Mouse (Mus musculus) kidney, embryonic 16.5 days (tissue): ENCODE results near the gene Clic3. TPM values are rescaled to one million over a fixed set of nuclear protein-coding genes. Genes with fewer than 3 reads are reported as not detected.

Experiments
- ATAC-seq: fragments of 200-750 bp; cut with Nextera tagmentation; 2 replicates; pipeline ENCODE4 v1.8.0; 2017; ENCODE audit warnings: moderate TSS enrichment; ENCODE audit not compliant: low FRiP score, low TSS enrichment
- H3K27ac ChIP-seq: fragments of 300-500 bp; sonication (generic); 2 replicates; pipeline ENCODE4 v1.5.1; 2014; ENCODE audit warnings: low read length
- H3K27me3 ChIP-seq: fragments of 300-500 bp; sonication (generic); 2 replicates; pipeline ENCODE4 v1.6.1; 2014; ENCODE audit warnings: low read length, control low read depth, mixed read lengths; ENCODE audit not compliant: insufficient read depth
- H3K36me3 ChIP-seq: fragments of 300-500 bp; sonication (generic); 2 replicates; pipeline ENCODE4 v1.6.1; 2014; ENCODE audit warnings: low read length, control low read depth, mixed read lengths; ENCODE audit not compliant: insufficient read depth
- H3K4me1 ChIP-seq: fragments of 300-500 bp; sonication (generic); 2 replicates; pipeline ENCODE4 v1.6.1; 2014; ENCODE audit warnings: low read length, control low read depth, mixed read lengths; ENCODE audit not compliant: insufficient read depth
- H3K4me2 ChIP-seq: fragments of 300-500 bp; sonication (generic); replicated peaks from 2 replicates; pipeline ENCODE4 v1.6.1; 2014; ENCODE audit warnings: low read depth, low read length
- H3K4me3 ChIP-seq: fragments of 300-500 bp; sonication (generic); 2 replicates; pipeline ENCODE4 v1.5.1; 2014; ENCODE audit warnings: mild to moderate bottlenecking, low read length
- H3K9ac ChIP-seq: fragments of 300-500 bp; sonication (generic); replicated peaks from 2 replicates; pipeline ENCODE4 v1.6.1; 2014; ENCODE audit warnings: low read length
- H3K9me3 ChIP-seq: fragments of 300-500 bp; sonication (generic); 2 replicates; pipeline ENCODE4 v1.6.1; 2016; ENCODE audit warnings: low read length, control low read depth
- WGBS: fragments of 180-500 bp; shearing (Covaris S2); extraction: QIAGEN DNeasy Blood & Tissue Kit; methylation state at CpG from one replicate; pipeline ENCODE4 v1.1.7; 2014; 5-methylcytosine and 5-hydroxymethylcytosine counted together
- polyA plus RNA-seq: library from polyadenylated mRNA; unstranded; fragments of >200 nt; fragmentation: Nextera tagmentation; extraction: Ambion mirVana; gene quantifications from 2 replicates; pipeline ENCODE4 v1.2.1, GENCODE M21; 2015

Clic3 gene
- polyA plus RNA-seq, 1 experiment from 2014 or later = 8.5 TPM

DNA sequence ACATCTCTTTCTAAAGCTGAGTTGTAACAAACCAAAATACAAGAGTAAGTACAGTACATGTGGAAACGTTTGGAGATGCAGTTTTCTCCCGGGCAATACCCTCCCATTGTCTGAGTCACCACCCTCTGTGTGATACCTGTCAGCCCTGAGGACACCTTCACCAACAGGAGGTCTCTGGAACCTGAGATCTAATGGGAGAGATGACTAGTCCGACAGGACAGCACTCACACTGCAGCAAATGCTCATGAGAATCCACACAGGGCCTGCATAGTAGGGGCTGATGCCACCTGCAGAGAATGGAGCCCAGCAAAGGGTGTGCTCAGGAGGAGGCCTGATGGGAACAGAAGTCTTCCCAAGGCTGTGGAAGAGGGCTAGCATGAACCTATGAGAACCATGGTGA is 4.8 kb downstream of the Clic3 start:
- no peak for ATAC-seq
- 21% methylated on average over 3 of the region's 3 CpGs for WGBS

DNA sequence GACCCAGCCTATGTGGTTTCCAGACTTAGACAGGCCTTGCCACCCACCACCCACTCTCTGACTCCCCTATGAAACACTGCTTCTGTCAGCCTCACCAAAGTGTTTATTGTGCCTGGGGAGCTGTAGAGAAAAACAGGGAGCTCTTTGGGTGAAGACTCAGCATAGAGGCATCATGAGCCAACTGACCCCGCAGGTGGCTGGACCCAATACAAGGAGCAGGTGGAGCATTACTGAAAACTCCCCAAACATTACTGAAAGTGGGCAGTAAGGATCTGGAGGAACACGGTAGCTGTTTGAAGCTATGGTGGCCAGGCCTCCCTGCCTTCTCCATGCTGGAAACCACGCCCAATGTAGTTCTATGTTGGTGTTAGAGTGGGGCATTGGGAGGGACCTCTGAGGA is 7.0 kb downstream of the Clic3 start:
- H3K4me3 ChIP-seq = no peak overlapping the region
- H3K36me3 ChIP-seq = no peaks in the 10 kb centered on the region
- no peaks in the 10 kb centered on the region for H3K9me3 ChIP-seq
- no peak for ATAC-seq
- H3K27me3 ChIP-seq = no peaks in the 10 kb centered on the region
- no peak overlapping the region for H3K27ac ChIP-seq
- peaks cover 20% of the 10 kb centered on the region for H3K4me1 ChIP-seq
- WGBS = 86% methylated on average over 3 of the region's 3 CpGs
- H3K9ac ChIP-seq = no peak overlapping the region
- no peak overlapping the region for H3K4me2 ChIP-seq

More for the DNA sequence above, 4.8 kb downstream of the Clic3 start:
- Histone ChIP-seq H3K36me3 (no peaks in the 10 kb centered on the region), H3K4me2 (peak overlapping the region; percentile 87), H3K4me3 (peak overlapping the region; percentile 85), H3K9me3 (no peaks in the 10 kb centered on the region), H3K9ac (peak overlapping the region; percentile 85), H3K27me3 (no peaks in the 10 kb centered on the region), H3K4me1 (peaks cover 17% of the 10 kb centered on the region), H3K27ac (peak overlapping the region; percentile 76; the same call in 1 of the 2 replicates)

DNA sequence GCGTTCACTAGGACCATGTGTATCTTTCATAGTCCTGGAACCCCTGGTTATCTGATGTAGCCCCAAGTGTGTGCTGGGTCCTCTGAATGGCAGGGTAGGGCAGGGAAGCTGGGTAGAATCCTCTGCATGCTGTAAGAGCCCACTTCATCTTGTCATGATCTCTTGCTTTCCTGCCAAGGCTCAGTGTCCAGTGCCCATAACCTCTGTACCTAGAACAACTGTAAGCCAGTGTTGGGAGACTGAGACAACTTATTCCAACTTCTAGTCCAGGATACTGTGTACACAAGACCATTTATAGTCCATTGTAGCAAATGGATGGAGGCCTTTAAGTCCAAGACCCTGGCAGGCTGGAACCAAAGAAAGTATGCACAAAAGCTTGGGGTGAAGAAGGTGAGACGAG is 8.6 kb downstream of the Clic3 start:
- H3K4me3 ChIP-seq = no peak overlapping the region
- H3K27me3 ChIP-seq = no peaks in the 10 kb centered on the region
- 76% methylated on average over 2 of the region's 2 CpGs for WGBS
- no peak overlapping the region for H3K4me2 ChIP-seq
- H3K9ac ChIP-seq = no peak overlapping the region
- no peak overlapping the region for H3K27ac ChIP-seq
- H3K4me1 ChIP-seq = peaks cover 15% of the 10 kb centered on the region
- H3K36me3 ChIP-seq = no peaks in the 10 kb centered on the region
- ATAC-seq = no peak
- H3K9me3 ChIP-seq = no peaks in the 10 kb centered on the region

DNA sequence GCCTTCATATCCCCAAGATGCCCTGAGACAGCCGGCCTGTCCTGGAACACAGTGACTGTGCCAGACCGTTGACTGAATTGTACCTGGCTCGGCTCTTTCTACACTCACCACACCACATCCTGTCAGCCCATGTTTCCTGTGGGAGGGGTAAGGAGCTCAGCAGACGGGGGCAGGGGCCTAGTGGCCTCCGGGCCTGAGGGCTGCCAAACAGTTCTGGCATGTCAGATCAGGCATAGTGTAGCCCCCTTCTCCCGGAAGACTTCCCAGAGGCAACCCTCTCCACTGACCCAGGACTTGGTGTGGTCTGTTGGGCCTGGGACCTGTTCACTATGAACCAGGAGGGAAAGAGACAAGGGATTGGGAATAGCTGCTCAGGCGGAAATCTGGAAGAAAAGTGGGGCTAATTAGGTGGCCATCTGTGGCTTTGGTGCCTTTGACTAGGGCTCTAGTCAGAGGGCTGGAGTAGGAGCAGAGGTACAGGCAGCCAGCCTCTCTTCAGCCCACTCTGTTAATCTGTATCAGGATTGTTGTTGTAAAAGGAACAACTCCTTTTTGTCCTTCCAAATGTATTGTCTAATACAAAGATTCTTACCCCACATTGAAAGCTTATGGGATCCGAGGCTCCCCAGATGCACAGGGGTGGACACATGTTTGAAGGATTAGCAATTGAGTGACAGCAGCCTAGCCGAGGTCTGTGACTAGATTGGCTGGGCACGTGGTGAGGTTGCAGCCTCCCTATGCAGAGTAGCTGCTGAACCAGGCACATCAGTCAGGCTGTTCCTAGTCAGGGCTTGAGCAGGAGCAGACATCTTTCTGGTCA is 9.4 kb downstream of the Clic3 start:
- Histone ChIP-seq H3K4me1 (peaks cover 13% of the 10 kb centered on the region), H3K4me2 (no peak overlapping the region), H3K9me3 (no peaks in the 10 kb centered on the region), H3K4me3 (no peak overlapping the region), H3K9ac (no peak overlapping the region), H3K36me3 (no peaks in the 10 kb centered on the region), H3K27me3 (no peaks in the 10 kb centered on the region), H3K27ac (no peak overlapping the region)
- ATAC-seq = no peak
- 44% methylated on average over 10 of the region's 10 CpGs for WGBS

DNA sequence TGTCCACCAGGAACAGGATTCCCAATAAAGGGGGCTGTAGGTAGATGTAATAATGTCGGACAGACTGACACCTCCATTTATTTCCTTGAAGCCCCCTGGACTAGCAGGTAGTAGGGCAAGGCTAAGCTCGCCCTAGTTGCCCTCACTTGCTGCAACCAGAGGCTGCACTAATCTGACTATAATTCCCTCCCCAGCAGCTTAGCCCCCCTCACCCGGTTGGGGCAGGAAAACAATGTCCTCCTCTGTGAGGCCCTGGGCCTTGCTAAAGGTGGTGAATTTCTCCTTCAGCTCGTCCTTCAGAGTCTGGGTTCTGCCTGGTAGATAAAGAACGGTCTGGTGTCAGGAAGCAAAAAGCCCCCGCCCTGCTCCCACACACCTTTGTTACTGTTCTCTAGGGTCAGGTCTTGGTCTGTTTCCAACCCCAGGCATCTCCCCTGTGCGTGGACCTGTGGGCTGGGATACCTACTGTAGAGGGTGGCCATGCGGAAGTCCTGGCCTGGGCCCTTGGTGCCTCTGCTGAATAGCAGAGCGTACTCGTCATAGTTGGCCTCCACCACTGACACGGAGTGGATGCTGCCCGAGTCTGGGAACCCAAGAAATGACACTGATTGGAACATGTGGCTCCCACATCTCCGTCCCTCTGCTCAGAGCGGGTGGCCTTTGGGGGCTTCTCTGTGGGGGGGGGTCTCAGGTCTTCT is 11.1 kb downstream of the Clic3 start:
- Histone ChIP-seq H3K4me2 (no peak overlapping the region), H3K36me3 (no peaks in the 10 kb centered on the region), H3K27me3 (no peaks in the 10 kb centered on the region), H3K27ac (no peak overlapping the region), H3K9ac (no peak overlapping the region), H3K4me1 (peaks cover 10% of the 10 kb centered on the region; the same call in 1 of the 2 replicates), H3K9me3 (no peaks in the 10 kb centered on the region), H3K4me3 (no peak overlapping the region)
- 78% methylated on average over 14 of the region's 14 CpGs for WGBS
- no peak for ATAC-seq

DNA sequence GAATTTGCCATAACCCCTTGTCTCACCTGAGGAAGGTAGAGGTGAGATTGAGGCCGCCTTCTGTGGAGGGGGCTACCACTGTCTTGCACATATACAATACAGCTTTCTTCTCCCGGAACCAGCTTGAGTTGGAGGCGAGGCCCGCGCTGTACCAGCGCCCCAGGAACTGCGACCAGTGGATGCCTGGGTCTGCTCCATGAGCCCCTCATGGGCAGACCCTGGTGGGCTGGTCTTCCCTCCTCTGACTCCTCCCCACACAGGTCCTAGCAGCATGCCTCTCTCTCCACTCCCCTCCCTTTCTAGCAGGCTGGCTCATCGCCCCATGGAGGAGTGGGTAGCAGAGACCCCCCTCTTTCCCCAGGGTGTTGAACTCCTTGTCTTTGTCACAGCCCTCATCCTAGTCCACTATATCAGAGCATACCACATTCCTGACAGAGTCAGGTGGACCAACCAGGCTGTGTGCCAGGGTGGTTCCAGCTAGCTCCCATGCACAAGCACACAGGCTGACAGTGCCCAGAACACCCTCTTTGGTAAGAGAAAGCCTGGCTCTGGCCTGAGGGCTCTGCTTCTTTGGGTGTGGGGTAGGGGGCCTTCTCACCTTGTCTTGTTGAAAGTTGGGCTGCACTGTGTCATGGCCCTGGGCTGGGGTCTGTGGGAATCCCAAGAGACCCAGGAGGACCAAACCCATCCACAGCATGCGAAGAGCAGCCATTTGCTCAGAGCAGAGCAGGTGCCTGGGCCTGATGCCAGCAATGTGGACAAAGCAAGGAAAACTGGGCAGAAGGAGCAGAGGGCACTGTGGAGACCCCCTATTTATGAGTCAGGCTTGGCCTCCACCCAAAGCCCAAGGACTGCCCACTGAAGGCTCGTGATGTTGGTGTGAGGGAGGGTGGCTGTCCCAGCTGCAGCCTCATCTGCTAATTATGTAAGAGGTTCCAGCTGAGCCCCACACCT is 12.6 kb downstream of the Clic3 start:
- no peaks in the 10 kb centered on the region for H3K27me3 ChIP-seq
- no peak overlapping the region for H3K4me3 ChIP-seq
- H3K9me3 ChIP-seq = no peaks in the 10 kb centered on the region
- H3K36me3 ChIP-seq = no peaks in the 10 kb centered on the region
- no peak overlapping the region for H3K27ac ChIP-seq
- no peak overlapping the region for H3K9ac ChIP-seq
- no peak overlapping the region for H3K4me2 ChIP-seq
- WGBS = 80% methylated on average over 10 of the region's 10 CpGs
- ATAC-seq = 0 out of 2 replicates have a peak, but pooled peaks have one; percentile 12
- H3K4me1 ChIP-seq = peaks cover 10% of the 10 kb centered on the region; the same call in 1 of the 2 replicates

DNA sequence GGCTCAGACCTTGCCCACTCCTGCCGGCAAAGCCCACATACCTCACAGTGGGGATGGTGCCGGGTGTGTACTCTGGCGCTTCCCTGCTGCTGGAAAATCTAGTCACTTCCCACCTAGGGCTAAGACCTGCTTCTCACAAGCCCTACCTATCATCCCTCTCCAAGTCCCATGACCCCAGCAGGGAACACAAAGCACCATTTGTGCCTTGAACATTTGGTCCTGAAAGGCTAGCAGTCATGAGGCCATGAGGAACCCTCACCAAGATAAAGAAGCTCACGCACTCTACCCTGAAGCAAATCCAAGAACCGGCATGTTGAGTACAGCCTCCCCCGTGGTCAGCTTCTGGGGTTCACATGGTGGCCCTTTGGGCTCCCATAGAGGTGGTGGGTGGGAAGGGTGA is 13.3 kb downstream of the Clic3 start, which contains the start of gene Ptgds:
Gene Ptgds, minus strand, starts transcription at position 78 of the 400 bp plus-strand sequence.
- no peak within 1 kb of the TSS for H3K4me2 ChIP-seq
- ATAC-seq = no peak
- no peaks in the 10 kb centered on the region for H3K36me3 ChIP-seq
- no peaks in the 10 kb centered on the region for H3K27me3 ChIP-seq
- H3K27ac ChIP-seq = no peak within 1 kb of the TSS
- WGBS = 49% methylated on average over 6 of the region's 6 CpGs
- peaks cover 10% of the 10 kb centered on the region; the same call in 1 of the 2 replicates for H3K4me1 ChIP-seq
- H3K4me3 ChIP-seq = no peak within 1 kb of the TSS
- no peak within 1 kb of the TSS for H3K9ac ChIP-seq
- no peaks in the 10 kb centered on the region for H3K9me3 ChIP-seq

DNA sequence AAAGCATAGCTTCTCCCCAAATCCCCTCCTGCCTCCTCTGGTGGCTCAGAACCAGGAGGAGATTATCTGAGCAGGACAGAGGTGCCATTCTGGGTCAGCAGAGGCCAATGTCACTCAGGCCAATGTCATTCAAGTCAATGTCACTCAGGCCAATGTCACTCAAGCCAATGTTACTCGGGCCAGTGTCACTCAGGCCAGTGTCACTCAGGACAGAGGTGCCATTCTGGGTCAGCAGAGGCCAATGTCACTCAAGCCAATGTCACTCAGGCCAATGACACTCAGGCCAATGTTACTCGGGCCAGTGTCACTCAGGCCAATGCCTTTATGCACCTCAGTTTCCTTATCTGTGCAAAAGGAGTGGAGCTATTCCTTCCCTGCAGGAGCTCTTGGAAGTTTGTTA is 15.9 kb downstream of the Clic3 start:
- no peak for ATAC-seq
- Histone ChIP-seq H3K4me3 (no peak overlapping the region), H3K27me3 (no peaks in the 10 kb centered on the region), H3K9me3 (no peaks in the 10 kb centered on the region), H3K4me2 (no peak overlapping the region), H3K9ac (no peak overlapping the region), H3K27ac (no peak overlapping the region), H3K36me3 (no peaks in the 10 kb centered on the region), H3K4me1 (0 out of 2 replicates have a peak, but pooled peaks cover 6% of the 10 kb centered on the region)
- 78% methylated on average over 2 of the region's 2 CpGs for WGBS

DNA sequence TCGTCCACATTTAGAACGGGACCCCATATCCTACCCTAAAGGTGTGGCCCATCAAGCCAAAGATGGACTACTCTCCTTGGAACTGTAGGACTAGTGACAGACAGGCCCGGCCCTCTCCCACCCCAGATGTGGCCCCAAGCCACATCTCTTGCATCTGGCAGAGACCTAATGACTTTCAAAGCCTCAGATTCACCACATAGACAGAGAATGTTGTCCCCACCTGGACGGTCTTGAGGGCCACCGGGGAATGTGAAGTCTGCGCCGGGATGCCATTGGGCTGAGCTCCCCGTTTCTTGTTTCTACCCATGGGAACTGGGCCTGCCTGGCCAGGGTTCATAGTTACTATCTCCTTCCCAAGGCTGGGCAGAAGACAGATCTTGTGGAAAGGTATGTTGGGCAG is 20.9 kb downstream of the Clic3 start:
- Histone ChIP-seq H3K9me3 (no peaks in the 10 kb centered on the region), H3K4me1 (no peaks in the 10 kb centered on the region), H3K4me3 (no peak overlapping the region), H3K27ac (no peak overlapping the region), H3K27me3 (no peaks in the 10 kb centered on the region), H3K36me3 (no peaks in the 10 kb centered on the region), H3K9ac (no peak overlapping the region), H3K4me2 (no peak overlapping the region)
- 89% methylated on average over 8 of the region's 8 CpGs for WGBS
- ATAC-seq = no peak
